Mouse (Mus musculus) ovary, postnatal 14 days (tissue): ENCODE data around the gene Lalba.
"Not testable (repeated sequence)": the region's sequence is repeated elsewhere in the genome, so short reads cannot be mapped to it uniquely, and the experiment has no call there.

Source experiments
- DNase-seq: peaks from one replicate; pipeline ENCODE4 v3.0.0; 2022; ENCODE audit warnings: low spot score

The Lalba gene

GRCm38 (mm10) chr15:98491332-98491731 lies 8.8 kb upstream of the Lalba start:
- DNase-seq, result no peak

- DNase-seq, result no peak
These were observed 4.0 kb upstream of the Lalba start for GRCm38 (mm10) chr15:98486433-98487021.

- no peak for DNase-seq
These were observed 1.7 kb upstream of the Lalba start for GRCm38 (mm10) chr15:98483907-98484886.

- no peak for DNase-seq
These were observed 2.9 kb downstream of the Lalba start for GRCm38 (mm10) chr15:98479568-98480102.

- no peak for DNase-seq
These were observed 6.2 kb downstream of the Lalba start for GRCm38 (mm10) chr15:98476281-98476680.

GRCm38 (mm10) chr15:98475382-98475781 lies 7.1 kb downstream of the Lalba start:
- DNase-seq, result peak; percentile 33

- DNase-seq, result no peak
These were observed 7.6 kb downstream of the Lalba start for GRCm38 (mm10) chr15:98474958-98475357.

- DNase-seq, result no peak
These were observed 11.0 kb downstream of the Lalba start for GRCm38 (mm10) chr15:98471539-98471938.

GRCm38 (mm10) chr15:98469596-98469995 lies 12.9 kb downstream of the Lalba start, which contains the start of gene OR5BS1P:
Gene OR5BS1P, plus strand, starts transcription at chr15:98469896.
- no peak for DNase-seq

GRCm38 (mm10) chr15:98452288-98452687 lies 30.2 kb downstream of the Lalba start, which contains the start of gene Olfr281:
Gene Olfr281, plus strand, starts transcription at chr15:98452588.
- DNase-seq, result no peak

- DNase-seq, result no peak
These were observed 34.0 kb downstream of the Lalba start for GRCm38 (mm10) chr15:98448521-98448920.

GRCm38 (mm10) chr15:98444561-98444960 lies 38.0 kb downstream of the Lalba start:
- DNase-seq, result no peak

- DNase-seq, result not testable (repeated sequence)
These were observed 51.6 kb downstream of the Lalba start, which contains the start of gene Olfr282 for GRCm38 (mm10) chr15:98430925-98431324. Gene Olfr282, plus strand, starts transcription at chr15:98431225.
